Mouse (Mus musculus): ENCODE results near the gene Sfi1. TPM values are rescaled to one million over a fixed set of nuclear protein-coding genes. Genes with fewer than 3 reads are reported as not detected.
A peak's percentile ranks its signal among the peaks of the same experiment; 100 is the strongest.
"Not testable (repeated sequence)": the region's sequence is repeated elsewhere in the genome, so short reads cannot be mapped to it uniquely, and the experiment has no call there.

Gene Sfi1
- polyA plus RNA-seq, 1 experiment from 2014 or later, result 12.0 TPM

DNA sequence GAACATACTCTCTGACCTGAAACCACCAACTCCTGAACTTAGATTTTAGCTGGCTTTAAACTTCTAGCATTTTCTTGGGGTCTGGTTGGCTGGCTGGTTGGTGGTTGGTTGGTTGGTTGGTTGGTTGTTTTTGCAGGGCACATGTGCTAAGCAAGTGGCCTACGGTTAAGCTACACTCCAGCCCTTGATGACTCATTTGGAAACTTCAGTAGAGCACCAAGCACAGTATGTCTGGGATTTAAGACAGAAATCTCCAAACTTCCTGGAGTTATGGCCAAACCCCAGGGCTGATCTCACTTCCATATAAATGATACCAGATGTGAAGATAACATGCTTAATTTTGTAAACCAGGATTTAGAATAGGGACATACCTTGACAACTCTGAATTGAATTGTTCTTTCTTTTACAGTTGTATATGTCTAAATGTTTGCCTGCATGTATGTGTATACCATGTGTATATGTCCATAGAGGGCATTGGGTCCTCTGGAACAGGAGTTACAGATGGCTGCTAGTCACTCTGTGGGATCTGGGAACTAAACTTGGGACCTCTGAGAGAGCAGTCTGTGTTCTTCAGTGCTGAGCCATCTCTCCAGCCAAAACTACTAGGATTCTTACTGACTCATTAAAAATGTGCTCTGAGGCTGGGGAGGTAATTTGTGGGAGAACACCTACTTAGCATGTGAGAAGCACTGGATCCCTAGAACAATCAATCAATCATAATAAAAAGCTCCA lies 39.4 kb downstream of the Sfi1 start:
- H3K9ac ChIP-seq (ENCODE audit: low read length); H3K4me2 ChIP-seq (ENCODE audit: low read depth, low read length); H3K4me1 ChIP-seq (ENCODE audit: control insufficient read depth, insufficient read depth, low read length); H3K4me3 ChIP-seq (ENCODE audit: low read length); H3K27ac ChIP-seq (ENCODE audit: low read length); H3K9me3 ChIP-seq (replicated peaks; ENCODE audit: control insufficient read depth, low read length); H3K36me3 ChIP-seq (ENCODE audit: control insufficient read depth, insufficient read depth); H3K27me3 ChIP-seq (ENCODE audit: control insufficient read depth, insufficient read depth, low read length): not testable (repeated sequence)
- 68% methylated on average over 1 of the region's 1 CpGs for WGBS
- peak; percentile 46; the same call in 1 of the 2 replicates for ATAC-seq (replicated peaks; ENCODE audit: extremely low read depth, insufficient read depth, low FRiP score)

DNA sequence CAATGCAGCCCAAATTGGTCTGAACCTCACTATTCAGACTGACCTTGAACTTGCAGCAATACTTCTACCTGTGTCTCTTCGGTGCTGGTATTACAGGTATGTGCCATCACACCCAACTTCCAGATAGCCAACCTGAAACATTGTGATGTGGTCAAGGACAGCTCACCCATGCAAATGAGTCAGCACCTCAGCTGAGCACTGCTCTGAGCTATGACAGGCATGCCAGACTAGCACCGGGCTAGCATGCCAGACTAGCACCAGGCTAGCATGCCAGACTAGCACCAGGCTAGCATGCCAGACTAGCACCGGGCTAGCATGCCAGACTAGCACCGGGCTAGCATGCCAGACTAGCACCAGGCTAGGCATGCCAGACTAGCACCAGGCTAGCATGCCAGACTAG lies 41.9 kb downstream of the Sfi1 start:
- ATAC-seq (replicated peaks; ENCODE audit: extremely low read depth, insufficient read depth, low FRiP score), result 0 out of 2 replicates have a peak, but pooled peaks have one; percentile 5
- WGBS, result 87% methylated on average over 4 of the region's 4 CpGs
- not testable (repeated sequence) for H3K27ac ChIP-seq (ENCODE audit: low read length); H3K27me3 ChIP-seq (ENCODE audit: control insufficient read depth, insufficient read depth, low read length); H3K4me3 ChIP-seq (ENCODE audit: low read length); H3K4me1 ChIP-seq (ENCODE audit: control insufficient read depth, insufficient read depth, low read length); H3K9ac ChIP-seq (ENCODE audit: low read length); H3K36me3 ChIP-seq (ENCODE audit: control insufficient read depth, insufficient read depth); H3K4me2 ChIP-seq (ENCODE audit: low read depth, low read length); H3K9me3 ChIP-seq (replicated peaks; ENCODE audit: control insufficient read depth, low read length)

DNA sequence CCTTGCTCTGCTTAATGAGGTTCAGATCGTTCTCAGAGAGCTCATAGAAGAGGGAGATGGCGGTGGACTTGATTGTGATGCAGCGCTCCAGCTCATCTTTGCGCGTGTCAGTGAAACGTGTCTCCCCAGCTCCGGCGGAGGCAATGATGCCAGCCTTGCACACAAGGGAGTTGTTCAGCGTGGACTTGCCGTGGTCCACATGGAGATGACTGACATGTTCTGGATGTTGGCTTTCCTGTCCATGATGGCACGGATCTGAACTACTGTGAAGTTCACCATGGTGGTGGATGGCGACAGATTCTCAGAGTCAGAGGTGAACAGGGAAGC lies 42.6 kb downstream of the Sfi1 start:
- not testable (repeated sequence) for H3K4me2 ChIP-seq (ENCODE audit: low read depth, low read length); H3K4me3 ChIP-seq (ENCODE audit: low read length); ATAC-seq (replicated peaks; ENCODE audit: extremely low read depth, insufficient read depth, low FRiP score); H3K9me3 ChIP-seq (replicated peaks; ENCODE audit: control insufficient read depth, low read length); H3K27me3 ChIP-seq (ENCODE audit: control insufficient read depth, insufficient read depth, low read length); H3K4me1 ChIP-seq (ENCODE audit: control insufficient read depth, insufficient read depth, low read length); H3K27ac ChIP-seq (ENCODE audit: low read length); H3K9ac ChIP-seq (ENCODE audit: low read length); H3K36me3 ChIP-seq (ENCODE audit: control insufficient read depth, insufficient read depth)
- WGBS, result 94% methylated on average over 12 of the region's 12 CpGs

DNA sequence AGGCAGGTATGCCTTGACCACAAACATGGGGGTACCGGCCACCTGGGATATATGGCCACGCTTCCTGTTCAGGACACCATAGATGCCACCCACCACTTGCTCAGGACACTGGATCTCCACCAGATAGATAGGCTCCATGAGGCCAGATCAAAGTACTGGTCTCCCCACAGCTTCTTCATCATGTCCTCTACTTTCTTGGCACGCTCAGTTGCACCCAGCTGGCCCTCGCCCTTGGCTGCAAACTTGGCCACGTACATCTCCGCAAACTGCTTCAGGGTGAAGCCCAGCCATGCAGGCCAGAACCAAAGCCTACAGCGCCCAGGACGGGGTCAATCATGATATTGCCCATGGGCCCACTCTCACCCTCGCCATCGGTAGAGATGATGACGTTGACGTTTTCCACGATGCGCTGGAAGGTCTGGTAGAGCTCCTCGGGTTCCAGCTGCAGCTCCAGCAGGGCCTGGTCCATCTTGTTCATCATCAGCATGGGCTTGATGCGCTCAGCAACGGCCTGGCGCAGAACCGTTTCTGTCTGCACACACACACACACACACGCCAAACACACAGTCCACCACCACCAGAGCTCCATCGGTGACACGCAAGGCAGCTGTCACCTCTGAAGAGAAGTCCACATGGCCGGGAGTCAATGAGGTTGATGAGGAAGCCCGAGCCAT lies 43.1 kb downstream of the Sfi1 start:
- WGBS, result 93% methylated on average over 24 of the region's 24 CpGs
- not testable (repeated sequence) for H3K36me3 ChIP-seq (ENCODE audit: control insufficient read depth, insufficient read depth); H3K27ac ChIP-seq (ENCODE audit: low read length); H3K9me3 ChIP-seq (replicated peaks; ENCODE audit: control insufficient read depth, low read length); H3K4me2 ChIP-seq (ENCODE audit: low read depth, low read length); H3K4me1 ChIP-seq (ENCODE audit: control insufficient read depth, insufficient read depth, low read length); ATAC-seq (replicated peaks; ENCODE audit: extremely low read depth, insufficient read depth, low FRiP score); H3K27me3 ChIP-seq (ENCODE audit: control insufficient read depth, insufficient read depth, low read length); H3K4me3 ChIP-seq (ENCODE audit: low read length); H3K9ac ChIP-seq (ENCODE audit: low read length)

DNA sequence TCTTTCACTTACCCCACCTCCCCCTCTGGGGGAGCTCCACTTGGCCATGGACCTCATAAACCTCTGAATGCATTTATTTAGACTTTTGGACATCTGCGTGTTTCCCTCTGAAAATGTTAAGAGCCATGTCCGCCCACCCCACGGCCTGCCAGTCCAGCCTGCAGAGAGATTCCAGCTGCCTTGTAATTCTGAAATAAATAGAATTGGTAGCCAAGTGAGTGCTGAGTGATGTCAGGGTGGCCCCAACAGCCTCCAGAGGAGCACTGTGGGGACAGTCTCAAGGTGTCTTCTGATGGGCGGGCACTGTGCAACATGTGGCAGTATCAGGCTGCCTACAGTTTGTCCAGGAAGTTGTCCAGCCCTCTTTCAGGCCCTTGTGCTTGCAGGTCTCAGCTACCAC lies 43.8 kb downstream of the Sfi1 start:
- 84% methylated on average over 4 of the region's 4 CpGs for WGBS
- H3K4me2 ChIP-seq (ENCODE audit: low read depth, low read length); H3K4me3 ChIP-seq (ENCODE audit: low read length); H3K9ac ChIP-seq (ENCODE audit: low read length); H3K4me1 ChIP-seq (ENCODE audit: control insufficient read depth, insufficient read depth, low read length); H3K27ac ChIP-seq (ENCODE audit: low read length); H3K9me3 ChIP-seq (replicated peaks; ENCODE audit: control insufficient read depth, low read length); H3K36me3 ChIP-seq (ENCODE audit: control insufficient read depth, insufficient read depth); H3K27me3 ChIP-seq (ENCODE audit: control insufficient read depth, insufficient read depth, low read length); ATAC-seq (replicated peaks; ENCODE audit: extremely low read depth, insufficient read depth, low FRiP score): not testable (repeated sequence)

DNA sequence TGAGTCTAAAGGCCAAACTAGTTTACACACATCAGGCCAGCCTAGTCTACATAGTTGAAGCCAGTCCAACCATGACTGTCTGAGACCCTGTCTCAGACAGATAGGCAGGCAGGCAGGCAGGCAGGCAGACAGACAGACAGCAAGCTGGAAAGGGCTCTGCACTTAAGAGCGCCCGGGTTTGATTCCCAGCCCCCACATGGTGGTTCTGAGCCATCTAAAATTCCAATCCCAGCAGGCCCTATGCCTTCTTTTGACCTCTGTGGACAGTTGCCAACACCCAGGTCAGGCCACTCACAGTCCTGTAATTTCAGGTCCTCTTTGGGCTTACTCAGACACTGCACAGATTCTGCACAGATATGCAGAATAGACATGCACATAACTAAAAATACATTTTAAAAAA lies 46.5 kb downstream of the Sfi1 start:
- H3K36me3 ChIP-seq (ENCODE audit: control insufficient read depth, insufficient read depth); H3K27ac ChIP-seq (ENCODE audit: low read length); H3K4me1 ChIP-seq (ENCODE audit: control insufficient read depth, insufficient read depth, low read length); ATAC-seq (replicated peaks; ENCODE audit: extremely low read depth, insufficient read depth, low FRiP score); H3K9me3 ChIP-seq (replicated peaks; ENCODE audit: control insufficient read depth, low read length); H3K4me3 ChIP-seq (ENCODE audit: low read length); H3K9ac ChIP-seq (ENCODE audit: low read length); H3K27me3 ChIP-seq (ENCODE audit: control insufficient read depth, insufficient read depth, low read length); H3K4me2 ChIP-seq (ENCODE audit: low read depth, low read length): not testable (repeated sequence)
- 69% methylated on average over 2 of the region's 2 CpGs for WGBS

DNA sequence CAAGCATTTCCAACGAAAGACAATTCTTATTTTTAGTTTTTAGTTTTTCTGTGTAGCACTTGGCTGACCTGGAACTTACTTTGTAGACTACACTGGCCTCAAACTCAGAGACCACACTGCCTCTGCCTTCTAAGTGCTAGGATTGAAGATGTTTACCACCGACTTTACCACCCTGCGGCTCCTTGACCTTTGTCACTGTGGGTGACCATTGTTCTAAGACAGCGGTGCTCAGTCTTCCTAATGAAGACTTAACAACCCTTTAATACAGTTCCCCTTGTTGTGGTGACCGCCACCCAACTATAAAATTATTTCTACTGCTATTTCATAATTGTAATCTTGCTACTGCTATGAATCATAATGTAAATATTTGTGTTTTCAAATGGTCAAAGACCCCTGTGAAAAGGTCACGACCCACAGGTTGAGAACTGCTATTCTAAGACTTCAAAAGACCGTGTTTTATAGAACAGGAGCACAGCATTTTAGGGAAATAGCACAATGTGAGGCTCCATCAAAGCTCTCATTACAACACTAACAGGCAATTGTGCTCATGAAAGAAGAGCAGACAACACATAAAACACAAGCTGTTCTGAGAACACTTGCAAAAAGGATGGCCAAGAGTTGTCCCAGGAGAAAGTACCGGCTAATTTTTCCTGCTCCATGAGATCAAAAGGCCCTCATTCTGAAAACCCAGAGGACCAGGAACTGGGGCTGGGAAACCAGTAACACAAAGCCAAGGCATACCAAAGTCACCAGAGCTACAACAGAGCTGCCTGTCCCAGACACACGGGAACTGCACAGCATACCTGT lies 47.7 kb downstream of the Sfi1 start:
- H3K36me3 ChIP-seq (ENCODE audit: control insufficient read depth, insufficient read depth); H3K9ac ChIP-seq (ENCODE audit: low read length); H3K4me3 ChIP-seq (ENCODE audit: low read length); ATAC-seq (replicated peaks; ENCODE audit: extremely low read depth, insufficient read depth, low FRiP score); H3K9me3 ChIP-seq (replicated peaks; ENCODE audit: control insufficient read depth, low read length); H3K27me3 ChIP-seq (ENCODE audit: control insufficient read depth, insufficient read depth, low read length); H3K4me1 ChIP-seq (ENCODE audit: control insufficient read depth, insufficient read depth, low read length); H3K27ac ChIP-seq (ENCODE audit: low read length); H3K4me2 ChIP-seq (ENCODE audit: low read depth, low read length): not testable (repeated sequence)
- 84% methylated on average over 7 of the region's 9 CpGs for WGBS

DNA sequence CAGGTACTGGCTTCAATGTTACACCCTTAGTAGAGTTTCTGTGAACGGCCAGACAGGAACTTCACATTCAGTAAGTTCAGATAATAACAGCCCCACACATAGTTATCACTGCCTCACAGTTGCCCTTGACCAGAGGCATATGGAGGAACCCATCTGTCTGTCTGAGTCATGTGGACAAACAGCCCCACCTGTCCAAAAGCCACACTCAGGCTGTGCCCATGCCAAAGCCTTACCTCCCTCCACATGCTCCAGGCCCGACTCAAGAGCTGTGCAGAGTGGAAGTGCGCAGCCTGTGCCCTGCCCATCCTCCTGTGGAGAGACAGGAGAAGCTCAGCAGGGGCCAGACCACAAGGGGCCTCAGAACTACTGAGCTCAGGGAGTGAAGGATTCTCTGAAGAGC lies 49.3 kb downstream of the Sfi1 start:
- not testable (repeated sequence) for H3K9me3 ChIP-seq (replicated peaks; ENCODE audit: control insufficient read depth, low read length); H3K27me3 ChIP-seq (ENCODE audit: control insufficient read depth, insufficient read depth, low read length); H3K4me1 ChIP-seq (ENCODE audit: control insufficient read depth, insufficient read depth, low read length); H3K9ac ChIP-seq (ENCODE audit: low read length); H3K4me3 ChIP-seq (ENCODE audit: low read length); H3K4me2 ChIP-seq (ENCODE audit: low read depth, low read length); H3K27ac ChIP-seq (ENCODE audit: low read length); ATAC-seq (replicated peaks; ENCODE audit: extremely low read depth, insufficient read depth, low FRiP score); H3K36me3 ChIP-seq (ENCODE audit: control insufficient read depth, insufficient read depth)
- 58% methylated on average over 3 of the region's 3 CpGs for WGBS

DNA sequence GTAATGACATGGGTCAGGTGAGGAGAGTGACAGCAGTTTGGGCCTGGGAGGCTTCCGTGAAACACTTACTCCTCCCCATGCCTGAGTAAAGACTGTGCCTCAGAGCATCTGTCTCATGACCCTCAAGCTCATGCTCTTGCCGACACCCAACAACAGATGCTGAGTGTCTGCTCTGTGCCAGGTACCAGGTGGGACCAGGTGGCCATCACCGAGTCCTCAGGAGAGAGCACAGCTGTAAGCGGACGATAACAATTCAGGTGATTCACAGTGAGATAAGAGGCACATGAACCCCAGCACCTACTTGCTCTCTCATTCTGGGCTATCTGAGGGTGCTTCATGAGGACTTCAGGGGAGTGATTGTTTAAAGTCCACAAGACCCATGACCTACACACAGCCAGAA lies 50.9 kb downstream of the Sfi1 start:
- not testable (repeated sequence) for H3K27me3 ChIP-seq (ENCODE audit: control insufficient read depth, insufficient read depth, low read length); H3K9ac ChIP-seq (ENCODE audit: low read length); H3K9me3 ChIP-seq (replicated peaks; ENCODE audit: control insufficient read depth, low read length); H3K4me1 ChIP-seq (ENCODE audit: control insufficient read depth, insufficient read depth, low read length); H3K4me2 ChIP-seq (ENCODE audit: low read depth, low read length); H3K4me3 ChIP-seq (ENCODE audit: low read length); H3K27ac ChIP-seq (ENCODE audit: low read length); H3K36me3 ChIP-seq (ENCODE audit: control insufficient read depth, insufficient read depth)
- ATAC-seq (replicated peaks; ENCODE audit: extremely low read depth, insufficient read depth, low FRiP score), result peak; percentile 39
- 72% methylated on average over 4 of the region's 5 CpGs for WGBS
